Mouse (Mus musculus): Measurements from ENCODE around the gene Pik3cb.

DNA sequence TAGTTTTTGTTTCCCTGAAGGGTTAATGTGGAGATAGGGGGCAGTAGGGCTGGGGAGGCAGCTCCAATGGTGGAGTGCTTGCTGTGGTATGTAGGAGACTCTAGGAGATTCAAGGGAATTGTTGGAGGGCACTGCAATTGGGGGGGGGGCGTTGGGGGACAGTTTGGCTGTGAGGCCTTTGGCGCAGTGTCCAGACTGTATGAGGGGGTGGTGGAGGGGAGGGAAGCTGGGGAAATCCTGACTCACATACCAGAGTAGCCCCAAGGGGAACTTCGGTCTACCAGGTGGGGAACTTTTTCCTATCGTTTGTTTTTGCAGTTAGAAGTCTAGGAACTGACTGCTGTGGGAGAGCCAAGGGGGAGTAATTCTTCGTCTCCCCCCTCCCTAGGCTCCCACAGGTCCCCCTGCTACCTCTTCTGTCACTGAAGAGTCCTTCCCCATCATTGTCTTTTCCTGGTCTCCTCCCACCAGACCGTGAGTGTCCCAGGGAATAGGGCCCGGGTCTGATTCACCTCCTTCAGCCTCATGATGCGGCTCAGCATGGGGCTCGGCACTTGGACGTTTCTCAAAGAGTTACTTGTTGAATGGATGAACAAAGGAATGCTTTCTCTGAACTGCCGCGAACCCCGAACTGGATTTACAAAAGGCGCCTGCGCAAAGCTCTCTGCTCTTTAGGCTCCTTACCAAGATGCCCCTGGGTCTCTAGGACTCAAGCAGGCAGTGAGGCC lies 23.2 kb upstream of the Pik3cb start:
- TF ChIP-seq ZC3H11A (IDR thresholded peaks at IDR 0.05; ENCODE audit: borderline replicate concordance, low read depth, low read length) (no peak), CHD2 (IDR thresholded peaks at IDR 0.05; ENCODE audit: low read depth, low read length) (no peak), HCFC1 (IDR thresholded peaks at IDR 0.05; ENCODE audit: borderline replicate concordance, insufficient read depth, low read length) (no peak)

Data from ES-E14 (cell line).